Mouse (Mus musculus) intestine, postnatal 0 days (tissue): ENCODE results near the gene Dlg2. TPM values are rescaled to one million over a fixed set of nuclear protein-coding genes. Genes with fewer than 3 reads are reported as not detected.

Source experiments
- ATAC-seq: fragments of 200-750 bp; cut with Nextera tagmentation; 2 replicates; pipeline ENCODE4 v1.8.0; 2017; ENCODE audit warnings: mild to moderate bottlenecking, moderate TSS enrichment, moderate library complexity
- H3K27ac ChIP-seq: fragments of 300-500 bp; sonication (generic); 2 replicates; pipeline ENCODE4 v1.5.1; 2014; ENCODE audit warnings: mild to moderate bottlenecking, low read depth, low read length, moderate library complexity
- H3K27me3 ChIP-seq: fragments of 300-500 bp; sonication (generic); replicated peaks from 2 replicates; pipeline ENCODE4 v1.6.1; 2014; ENCODE audit warnings: low read length, mixed read lengths; ENCODE audit not compliant: control insufficient read depth, insufficient read depth
- H3K36me3 ChIP-seq: fragments of 300-500 bp; sonication (generic); 2 replicates; pipeline ENCODE4 v1.6.1; 2014; ENCODE audit warnings: mild to moderate bottlenecking, moderate library complexity; ENCODE audit not compliant: control insufficient read depth, insufficient read depth
- H3K4me1 ChIP-seq: fragments of 300-500 bp; sonication (generic); replicated peaks from 2 replicates; pipeline ENCODE4 v1.6.1; 2014; ENCODE audit warnings: antibody characterized with exemption, low read length, mixed read lengths; ENCODE audit not compliant: control insufficient read depth, insufficient read depth
- H3K4me2 ChIP-seq: fragments of 300-500 bp; sonication (generic); replicated peaks from 2 replicates; pipeline ENCODE4 v1.6.1; 2014; ENCODE audit warnings: low read depth, mild to moderate bottlenecking, moderate library complexity
- H3K4me3 ChIP-seq: fragments of 300-500 bp; sonication (generic); 2 replicates; pipeline ENCODE4 v1.5.1; 2014; ENCODE audit warnings: low read depth, low read length
- H3K9ac ChIP-seq: fragments of 300-500 bp; sonication (generic); 2 replicates; pipeline ENCODE4 v1.6.1; 2014; ENCODE audit warnings: mild to moderate bottlenecking, low read depth, low read length
- H3K9me3 ChIP-seq: fragments of 300-500 bp; sonication (generic); 2 replicates; pipeline ENCODE4 v1.6.1; 2016; ENCODE audit warnings: mixed run types; ENCODE audit not compliant: control insufficient read depth
- CTCF ChIP-seq: sonication (generic); IDR thresholded peaks from 2 replicates; pipeline ENCODE4 v1.5.1; 2016; ENCODE audit warnings: low read depth, mild to moderate bottlenecking, control low read depth, antibody characterized with exemption, moderate library complexity
- WGBS: fragments of 180-500 bp; shearing (Covaris S2); extraction: QIAGEN DNeasy Blood & Tissue Kit; methylation state at CpG from one replicate; pipeline ENCODE4 v1.1.7; 2014; 5-methylcytosine and 5-hydroxymethylcytosine counted together
- polyA plus RNA-seq: library from polyadenylated mRNA; unstranded; fragments of >200 nt; fragmentation: Nextera tagmentation; extraction: Ambion mirVana; gene quantifications from 2 replicates; pipeline ENCODE4 v1.2.1, GENCODE M21; 2015

Gene Dlg2
- polyA plus RNA-seq, 1 experiment from 2014 or later = 1.1 TPM

- ATAC-seq = no peak
- 62% methylated on average over 2 of the region's 2 CpGs for WGBS
These were observed 1953.8 kb downstream of the Dlg2 start for GRCm38 (mm10) chr7:92430254-92430653.

DNA sequence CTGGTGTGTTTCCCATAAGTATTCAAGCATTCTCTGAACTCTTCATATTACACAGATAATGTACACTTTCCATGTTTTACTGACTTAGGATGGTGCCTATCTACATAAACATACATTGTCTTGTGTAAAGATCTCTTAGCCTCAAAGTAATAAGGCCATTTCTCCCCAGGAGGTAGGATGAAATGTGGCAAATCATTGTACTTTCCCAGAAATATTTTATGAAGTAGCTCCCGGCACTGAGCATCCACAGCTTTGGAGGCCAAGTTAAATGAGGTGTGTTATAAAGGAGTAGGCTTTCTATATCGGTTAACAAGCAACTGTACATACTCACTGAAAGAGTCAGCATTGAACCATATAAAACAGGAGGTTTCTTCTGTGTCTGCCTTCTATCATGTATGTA lies 1960.7 kb downstream of the Dlg2 start:
- Histone ChIP-seq H3K4me2 (no peak overlapping the region), H3K27me3 (no peaks in the 10 kb centered on the region), H3K9me3 (no peaks in the 10 kb centered on the region), H3K4me3 (no peak overlapping the region), H3K27ac (no peak overlapping the region), H3K9ac (no peak overlapping the region), H3K4me1 (no peaks in the 10 kb centered on the region), H3K36me3 (no peaks in the 10 kb centered on the region)
- TF ChIP-seq CTCF = no peak
- 87% methylated on average over 2 of the region's 2 CpGs for WGBS
- ATAC-seq = no peak

More at GRCm38 (mm10) chr7:92430254-92430653, 1953.8 kb downstream of the Dlg2 start:
- Histone ChIP-seq H3K36me3 (no peaks in the 10 kb centered on the region), H3K4me2 (no peak overlapping the region), H3K9me3 (no peaks in the 10 kb centered on the region), H3K27me3 (no peaks in the 10 kb centered on the region), H3K27ac (no peak overlapping the region), H3K4me1 (no peaks in the 10 kb centered on the region), H3K9ac (no peak overlapping the region), H3K4me3 (no peak overlapping the region)
- TF ChIP-seq CTCF = no peak

- Histone ChIP-seq H3K9me3 (no peaks in the 10 kb centered on the region), H3K9ac (no peak overlapping the region), H3K36me3 (no peaks in the 10 kb centered on the region), H3K4me1 (no peaks in the 10 kb centered on the region), H3K4me2 (no peak overlapping the region), H3K27me3 (no peaks in the 10 kb centered on the region), H3K4me3 (no peak overlapping the region), H3K27ac (no peak overlapping the region)
- ATAC-seq = no peak
- 80% methylated on average over 8 of the region's 8 CpGs for WGBS
- TF ChIP-seq CTCF = no peak
These were observed 1963.3 kb downstream of the Dlg2 start for GRCm38 (mm10) chr7:92439503-92440487.

DNA sequence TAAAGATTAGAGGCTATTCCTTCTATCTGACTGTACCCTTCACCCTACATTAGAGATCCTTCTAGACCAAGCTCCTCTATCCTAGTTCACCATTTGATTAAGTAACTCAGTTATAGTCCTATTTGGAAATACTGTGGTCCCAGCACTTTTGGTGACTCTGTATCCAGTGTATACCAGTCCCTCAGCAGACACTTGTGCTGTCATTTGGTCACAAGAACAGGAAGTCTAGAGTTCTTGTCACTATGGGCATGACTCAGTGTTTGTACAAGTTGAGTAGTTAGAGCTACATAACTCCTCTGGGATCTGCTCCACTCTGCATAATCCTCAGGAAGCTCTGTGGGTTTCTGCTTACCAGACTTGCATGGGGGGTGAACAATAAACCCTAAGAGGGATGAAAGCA lies 1965.1 kb downstream of the Dlg2 start:
- no peak for TF ChIP-seq CTCF
- no peak overlapping the region for H3K9ac ChIP-seq
- ATAC-seq = no peak
- H3K27ac ChIP-seq = no peak overlapping the region
- no peaks in the 10 kb centered on the region for H3K36me3 ChIP-seq
- no peak overlapping the region for H3K4me2 ChIP-seq
- no peaks in the 10 kb centered on the region for H3K27me3 ChIP-seq
- no peaks in the 10 kb centered on the region for H3K9me3 ChIP-seq
- H3K4me3 ChIP-seq = no peak overlapping the region
- no peaks in the 10 kb centered on the region for H3K4me1 ChIP-seq

DNA sequence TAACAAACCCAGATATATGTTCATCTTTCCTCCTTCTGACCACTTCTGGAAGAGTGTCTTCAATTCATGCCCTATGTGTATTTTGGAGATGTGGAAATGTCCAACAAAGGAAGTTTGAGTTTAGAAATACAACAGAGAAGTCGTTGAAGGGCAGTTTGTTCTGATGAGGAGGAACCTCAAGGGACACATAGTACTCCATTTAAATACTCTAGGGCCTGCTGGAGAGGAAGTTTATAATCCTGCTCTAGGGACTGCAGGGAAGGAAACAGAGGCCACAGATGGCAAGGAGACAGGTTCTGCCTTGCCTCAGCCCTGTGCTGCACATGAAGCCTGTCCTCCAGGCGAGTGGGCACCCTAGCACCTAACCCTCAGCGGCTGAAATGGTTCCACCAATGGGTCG lies 1965.6 kb downstream of the Dlg2 start:
- H3K4me2 ChIP-seq = no peak overlapping the region
- H3K4me3 ChIP-seq = no peak overlapping the region
- H3K9ac ChIP-seq = no peak overlapping the region
- no peaks in the 10 kb centered on the region for H3K36me3 ChIP-seq
- 79% methylated on average over 4 of the region's 4 CpGs for WGBS
- no peak for TF ChIP-seq CTCF
- no peak for ATAC-seq
- H3K27ac ChIP-seq = no peak overlapping the region
- H3K4me1 ChIP-seq = no peaks in the 10 kb centered on the region
- no peaks in the 10 kb centered on the region for H3K9me3 ChIP-seq
- H3K27me3 ChIP-seq = no peaks in the 10 kb centered on the region

DNA sequence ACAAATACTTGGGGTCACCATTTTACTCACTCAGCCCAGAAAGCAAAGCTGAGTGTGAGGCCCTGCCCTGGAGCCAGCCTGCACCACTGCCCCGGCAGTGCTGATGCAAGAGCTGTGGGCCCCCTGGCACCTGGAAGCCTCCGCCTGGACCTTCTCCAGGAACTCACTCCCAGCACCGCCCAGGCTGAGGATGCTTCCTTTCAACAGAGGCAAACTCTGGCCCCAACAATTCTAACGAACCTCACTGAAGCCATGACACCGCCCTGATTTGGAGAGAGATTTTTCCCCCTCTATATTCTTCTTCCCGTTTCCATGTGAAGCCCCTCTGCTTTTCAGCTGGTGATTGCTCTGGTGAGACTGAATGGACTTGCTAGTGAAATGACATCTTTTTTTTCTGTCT lies 1971.5 kb downstream of the Dlg2 start:
- H3K9me3 ChIP-seq = no peaks in the 10 kb centered on the region
- no peak overlapping the region for H3K9ac ChIP-seq
- WGBS = 71% methylated on average over 6 of the region's 6 CpGs
- TF ChIP-seq CTCF = no peak
- H3K36me3 ChIP-seq = no peaks in the 10 kb centered on the region
- no peak overlapping the region for H3K27ac ChIP-seq
- ATAC-seq = no peak
- H3K4me1 ChIP-seq = no peaks in the 10 kb centered on the region
- no peak overlapping the region for H3K4me3 ChIP-seq
- no peak overlapping the region for H3K4me2 ChIP-seq
- H3K27me3 ChIP-seq = no peaks in the 10 kb centered on the region
